Mouse (Mus musculus) heart, postnatal 0 days (tissue): ENCODE measurements around the gene Fcgr2b. TPM values are rescaled to one million over a fixed set of nuclear protein-coding genes. Genes with fewer than 3 reads are reported as not detected.

ENCODE experiments used
- ATAC-seq: fragments of 200-750 bp; cut with Nextera tagmentation; 2 replicates; pipeline ENCODE4 v1.8.0; 2017; ENCODE audit warnings: low read depth, moderate number of reproducible peaks, moderate library complexity; ENCODE audit not compliant: insufficient read depth
- DNase-seq: peaks from one replicate; pipeline ENCODE4 v3.0.0-alpha.2; 2016; ENCODE audit warnings: low spot score
- H3K27ac ChIP-seq: fragments of 300-500 bp; sonication (generic); 2 replicates; pipeline ENCODE4 v1.5.1; 2014; ENCODE audit warnings: low read depth, mild to moderate bottlenecking
- H3K27me3 ChIP-seq: fragments of 300-500 bp; sonication (generic); 2 replicates; pipeline ENCODE4 v1.6.1; 2014; ENCODE audit warnings: low read length, mixed read lengths; ENCODE audit not compliant: control insufficient read depth, insufficient read depth
- H3K36me3 ChIP-seq: fragments of 300-500 bp; sonication (generic); replicated peaks from 2 replicates; pipeline ENCODE4 v1.6.1; 2014; ENCODE audit warnings: low read length, mixed read lengths; ENCODE audit not compliant: control insufficient read depth, insufficient read depth
- H3K4me1 ChIP-seq: fragments of 300-500 bp; sonication (generic); 2 replicates; pipeline ENCODE4 v1.6.1; 2014; ENCODE audit warnings: antibody characterized with exemption; ENCODE audit not compliant: control insufficient read depth, insufficient read depth
- H3K4me2 ChIP-seq: fragments of 300-500 bp; sonication (generic); 2 replicates; pipeline ENCODE4 v1.6.1; 2014; ENCODE audit warnings: low read depth, mild to moderate bottlenecking, low read length, moderate library complexity
- H3K4me3 ChIP-seq: fragments of 300-500 bp; sonication (generic); 2 replicates; pipeline ENCODE4 v1.5.1; 2014; ENCODE audit warnings: low read depth, low read length
- H3K9ac ChIP-seq: fragments of 300-500 bp; sonication (generic); replicated peaks from 2 replicates; pipeline ENCODE4 v1.6.1; 2014; ENCODE audit warnings: low read depth, low read length, mixed read lengths
- H3K9me3 ChIP-seq: fragments of 300-500 bp; sonication (generic); replicated peaks from 2 replicates; pipeline ENCODE4 v1.6.1; 2016; ENCODE audit warnings: low read length; ENCODE audit not compliant: control insufficient read depth
- CTCF ChIP-seq: IDR thresholded peaks from 2 replicates; pipeline ENCODE4 v1.5.1; 2016; ENCODE audit warnings: antibody characterized with exemption, control low read depth, low read depth
- EP300 ChIP-seq: IDR thresholded peaks from 2 replicates; pipeline ENCODE4 v1.6.1; 2016; ENCODE audit warnings: antibody characterized with exemption, low read depth
- WGBS: fragments of 180-500 bp; shearing (Covaris S2); extraction: QIAGEN DNeasy Blood & Tissue Kit; methylation state at CpG from one replicate; pipeline ENCODE4 v1.1.7; 2014; 5-methylcytosine and 5-hydroxymethylcytosine counted together
- polyA plus RNA-seq: library from polyadenylated mRNA; unstranded; fragments of >200 nt; fragmentation: Nextera tagmentation; extraction: Ambion mirVana; gene quantifications from 2 replicates; pipeline ENCODE4 v1.2.1, GENCODE M21; 2015
- total RNA-seq: library from RNA; depleted of rRNA; stranded (reverse); fragments of >200 nt; gene quantifications from 2 replicates; pipeline ENCODE4 v1.2.3, GENCODE M21; 2014; ENCODE audit warnings: low replicate concordance

Fcgr2b gene
- total and polyA plus RNA-seq, 2 experiments from 2014 or later = 1.4 to 2.3 TPM

DNA sequence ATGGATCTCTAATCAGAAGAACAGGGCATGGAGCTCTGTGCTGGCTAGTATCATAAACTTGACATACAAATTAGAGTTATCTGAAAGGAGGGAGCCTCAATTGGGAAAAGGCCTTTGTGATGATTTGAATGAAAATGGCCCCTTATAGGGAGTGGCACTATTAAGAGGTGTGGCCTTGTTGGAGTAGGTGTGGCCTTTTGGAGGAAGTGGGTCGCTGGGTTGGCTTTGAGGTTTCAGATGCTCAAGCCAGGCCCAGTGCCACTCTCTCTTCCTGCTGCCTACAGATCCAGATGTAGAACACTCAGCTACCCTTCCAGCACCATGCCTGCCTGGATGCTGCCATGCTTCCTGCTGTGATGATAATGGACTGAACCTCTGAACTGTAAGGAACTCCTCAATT, 7.8 kb downstream of the Fcgr2b start:
- no peak overlapping the region for H3K9ac ChIP-seq
- 78% methylated on average over 1 of the region's 1 CpGs for WGBS

GRCm38 (mm10) chr1:170967581-170967980, 8.8 kb downstream of the Fcgr2b start:
- DNase-seq = no peak
- H3K4me1 ChIP-seq = peaks cover 11% of the 10 kb centered on the region
- TF ChIP-seq EP300 (no peak), CTCF (no peak)
- H3K4me2 ChIP-seq = no peak overlapping the region
- no peaks in the 10 kb centered on the region for H3K9me3 ChIP-seq
- H3K4me3 ChIP-seq = no peak overlapping the region
- H3K27ac ChIP-seq = no peak overlapping the region
- no peak for ATAC-seq
- WGBS = 78% methylated on average over 3 of the region's 3 CpGs
- no peaks in the 10 kb centered on the region for H3K27me3 ChIP-seq
- H3K36me3 ChIP-seq = no peaks in the 10 kb centered on the region
- no peak overlapping the region for H3K9ac ChIP-seq

More for the DNA sequence above, 7.8 kb downstream of the Fcgr2b start:
- Histone ChIP-seq H3K9me3 (no peaks in the 10 kb centered on the region), H3K4me2 (no peak overlapping the region), H3K36me3 (no peaks in the 10 kb centered on the region), H3K27ac (no peak overlapping the region), H3K4me1 (peaks cover 1% of the 10 kb centered on the region; the same call in 1 of the 2 replicates), H3K27me3 (no peaks in the 10 kb centered on the region), H3K4me3 (no peak overlapping the region)
- DNase-seq (no peak), ATAC-seq (no peak)
- TF ChIP-seq EP300 (no peak), CTCF (no peak)

- 49% methylated on average over 7 of the region's 7 CpGs for WGBS
These were observed 13.3 kb downstream of the Fcgr2b start for GRCm38 (mm10) chr1:170963087-170963486.

GRCm38 (mm10) chr1:170962301-170962700, 14.0 kb downstream of the Fcgr2b start:
- TF ChIP-seq EP300 (no peak), CTCF (no peak)
- peak; percentile 70 for DNase-seq
- Histone ChIP-seq H3K27me3 (no peaks in the 10 kb centered on the region), H3K36me3 (no peaks in the 10 kb centered on the region), H3K9ac (no peak overlapping the region), H3K4me3 (no peak overlapping the region), H3K9me3 (no peaks in the 10 kb centered on the region), H3K27ac (peak overlapping the region; percentile 71), H3K4me1 (peaks cover 26% of the 10 kb centered on the region), H3K4me2 (no peak overlapping the region)
- WGBS = 7% methylated on average over 2 of the region's 2 CpGs
- ATAC-seq = peak; percentile 85

More at GRCm38 (mm10) chr1:170963087-170963486, 13.3 kb downstream of the Fcgr2b start:
- Histone ChIP-seq H3K27me3 (no peaks in the 10 kb centered on the region), H3K36me3 (no peaks in the 10 kb centered on the region), H3K4me1 (peaks cover 26% of the 10 kb centered on the region), H3K4me2 (no peak overlapping the region), H3K27ac (0 out of 2 replicates have a peak overlapping the region, but pooled peaks have one; percentile 71), H3K4me3 (no peak overlapping the region), H3K9me3 (no peaks in the 10 kb centered on the region), H3K9ac (no peak overlapping the region)
- TF ChIP-seq CTCF = no peak
- no peak for TF ChIP-seq EP300
- no peak for ATAC-seq
- peak; percentile 13 for DNase-seq

DNA sequence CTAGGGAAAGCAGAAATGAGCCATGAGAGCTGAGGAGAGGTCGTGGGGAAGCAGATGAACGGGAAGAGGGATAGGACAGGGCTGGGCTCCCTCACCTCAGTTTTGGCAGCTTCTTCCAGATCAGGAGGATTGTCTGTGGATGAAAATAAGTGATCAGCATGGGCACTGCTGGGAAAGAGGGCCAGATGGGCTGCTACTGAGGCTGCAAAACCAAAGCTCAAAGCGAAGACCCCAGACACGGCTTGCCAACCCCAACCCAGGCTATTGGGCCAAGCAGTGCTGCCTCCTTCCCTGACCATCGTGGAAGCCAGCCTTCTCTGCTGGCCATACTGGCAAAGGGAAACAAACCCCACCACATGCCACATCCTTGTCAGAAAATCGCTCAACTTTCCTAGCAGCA, 15.2 kb downstream of the Fcgr2b start:
- H3K4me3 ChIP-seq = no peak overlapping the region
- H3K9me3 ChIP-seq = no peaks in the 10 kb centered on the region
- no peak overlapping the region for H3K9ac ChIP-seq
- H3K4me1 ChIP-seq = peaks cover 26% of the 10 kb centered on the region
- no peak overlapping the region for H3K27ac ChIP-seq
- TF ChIP-seq EP300 = no peak
- TF ChIP-seq CTCF = no peak
- H3K4me2 ChIP-seq = no peak overlapping the region
- no peak for ATAC-seq
- 85% methylated on average over 6 of the region's 6 CpGs for WGBS
- H3K36me3 ChIP-seq = no peaks in the 10 kb centered on the region
- DNase-seq = no peak
- H3K27me3 ChIP-seq = no peaks in the 10 kb centered on the region

GRCm38 (mm10) chr1:170959791-170960190, 16.6 kb downstream of the Fcgr2b start:
- H3K4me2 ChIP-seq = no peak overlapping the region
- TF ChIP-seq EP300 (no peak), CTCF (no peak)
- H3K9ac ChIP-seq = no peak overlapping the region
- no peaks in the 10 kb centered on the region for H3K27me3 ChIP-seq
- H3K9me3 ChIP-seq = no peaks in the 10 kb centered on the region
- H3K4me1 ChIP-seq = peaks cover 26% of the 10 kb centered on the region
- no peak overlapping the region for H3K4me3 ChIP-seq
- 53% methylated on average over 2 of the region's 2 CpGs for WGBS
- H3K27ac ChIP-seq = no peak overlapping the region
- ATAC-seq (no peak), DNase-seq (peak; percentile 27)
- H3K36me3 ChIP-seq = no peaks in the 10 kb centered on the region
